Mouse (Mus musculus) forebrain, embryonic 14.5 days (tissue): ENCODE data around the gene Snx3. TPM values are rescaled to one million over a fixed set of nuclear protein-coding genes. Genes with fewer than 3 reads are reported as not detected.

Source experiments
- ATAC-seq: fragments of 200-750 bp; cut with Nextera tagmentation; 2 replicates; pipeline ENCODE4 v1.8.0; 2017; ENCODE audit warnings: mild to moderate bottlenecking, moderate library complexity
- DNase-seq: peaks from one replicate; pipeline ENCODE4 v3.0.0-alpha.2; 2015; ENCODE audit warnings: low spot score
- H3K27ac ChIP-seq: fragments of 300-500 bp; sonication (generic); 2 replicates; pipeline ENCODE4 v1.5.1; 2014; ENCODE audit warnings: low read depth, mild to moderate bottlenecking, control low read depth, low read length, moderate library complexity
- H3K27me3 ChIP-seq: fragments of 300-500 bp; sonication (generic); replicated peaks from 2 replicates; pipeline ENCODE4 v1.6.1; 2014; ENCODE audit warnings: low read length, control low read depth, mixed read lengths; ENCODE audit not compliant: control insufficient read depth, insufficient read depth
- H3K36me3 ChIP-seq: fragments of 300-500 bp; sonication (generic); 2 replicates; pipeline ENCODE4 v1.6.1; 2014; ENCODE audit warnings: low read length, control low read depth; ENCODE audit not compliant: control insufficient read depth, insufficient read depth
- H3K4me1 ChIP-seq: fragments of 300-500 bp; sonication (generic); 2 replicates; pipeline ENCODE4 v1.6.1; 2014; ENCODE audit warnings: antibody characterized with exemption, low read length, control low read depth; ENCODE audit not compliant: control insufficient read depth, insufficient read depth
- H3K4me2 ChIP-seq: fragments of 300-500 bp; sonication (generic); 2 replicates; pipeline ENCODE4 v1.6.1; 2014; ENCODE audit warnings: mild to moderate bottlenecking, control low read depth, low read length
- H3K4me3 ChIP-seq: fragments of 300-500 bp; sonication (generic); 2 replicates; pipeline ENCODE4 v1.5.1; 2014; ENCODE audit warnings: low read depth, low read length, control low read depth
- H3K9ac ChIP-seq: fragments of 300-500 bp; sonication (generic); 2 replicates; pipeline ENCODE4 v1.6.1; 2014; ENCODE audit warnings: mild to moderate bottlenecking, low read length, control low read depth, moderate library complexity
- H3K9me3 ChIP-seq: fragments of 300-500 bp; sonication (generic); replicated peaks from 2 replicates; pipeline ENCODE4 v1.6.1; 2016; ENCODE audit warnings: low read length, control low read depth, mixed read lengths; ENCODE audit not compliant: control insufficient read depth
- WGBS: fragments of 180-500 bp; shearing (Covaris S2); extraction: QIAGEN DNeasy Blood & Tissue Kit; methylation state at CpG from one replicate; pipeline ENCODE4 v1.1.7; 2014; 5-methylcytosine and 5-hydroxymethylcytosine counted together
- polyA plus RNA-seq: library from polyadenylated mRNA; unstranded; fragments of >200 nt; fragmentation: Nextera tagmentation; extraction: Ambion mirVana; gene quantifications from 2 replicates; pipeline ENCODE4 v1.2.1, GENCODE M21; 2014

Snx3 gene
- 242 and 277 TPM in 2 replicates for polyA plus RNA-seq

- Histone ChIP-seq H3K27ac (peak within 1 kb of the TSS; percentile 97), H3K4me3 (peak within 1 kb of the TSS; percentile 93), H3K36me3 (0 out of 2 replicates have a peak, but pooled peaks cover 2% of the 10 kb centered on the region), H3K4me1 (peaks cover 10% of the 10 kb centered on the region), H3K9me3 (no peaks in the 10 kb centered on the region), H3K27me3 (no peaks in the 10 kb centered on the region), H3K4me2 (peak within 1 kb of the TSS; percentile 80), H3K9ac (peak within 1 kb of the TSS; percentile 95)
- ATAC-seq (peak; percentile 97), DNase-seq (peak; percentile 97)
- under 1% methylated on average over 68 of the region's 68 CpGs for WGBS
Observed at GRCm38 (mm10) chr10:42501775-42502348, at the start of gene Snx3. TSS of gene Snx3 (plus strand) at chr10:42502030.

- 75% methylated on average over 11 of the region's 11 CpGs for WGBS
- no peaks in the 10 kb centered on the region for H3K4me1 ChIP-seq
- no peak for ATAC-seq
Observed at GRCm38 (mm10) chr10:42454266-42454665, 47.6 kb upstream of the Snx3 start.

GRCm38 (mm10) chr10:42454690-42455089 lies 47.1 kb upstream of the Snx3 start:
- Histone ChIP-seq H3K4me2 (no peak overlapping the region), H3K27ac (no peak overlapping the region), H3K4me1 (no peaks in the 10 kb centered on the region), H3K4me3 (no peak overlapping the region), H3K9me3 (peaks cover 5% of the 10 kb centered on the region; the same call in 1 of the 2 replicates), H3K9ac (no peak overlapping the region), H3K36me3 (0 out of 2 replicates have a peak, but pooled peaks cover 2% of the 10 kb centered on the region), H3K27me3 (no peaks in the 10 kb centered on the region)
- 88% methylated on average over 6 of the region's 6 CpGs for WGBS
- DNase-seq (no peak), ATAC-seq (no peak)

More at GRCm38 (mm10) chr10:42454266-42454665, 47.6 kb upstream of the Snx3 start:
- no peak overlapping the region for H3K4me2 ChIP-seq
- no peaks in the 10 kb centered on the region for H3K27me3 ChIP-seq
- H3K27ac ChIP-seq = no peak overlapping the region
- peaks cover 5% of the 10 kb centered on the region; the same call in 1 of the 2 replicates for H3K9me3 ChIP-seq
- H3K4me3 ChIP-seq = no peak overlapping the region
- H3K36me3 ChIP-seq = no peaks in the 10 kb centered on the region
- no peak for DNase-seq
- no peak overlapping the region for H3K9ac ChIP-seq

GRCm38 (mm10) chr10:42455981-42456380 lies 45.8 kb upstream of the Snx3 start:
- Histone ChIP-seq H3K9me3 (peaks cover 5% of the 10 kb centered on the region; the same call in 1 of the 2 replicates), H3K4me1 (no peaks in the 10 kb centered on the region), H3K4me3 (no peak overlapping the region), H3K36me3 (0 out of 2 replicates have a peak, but pooled peaks cover 2% of the 10 kb centered on the region), H3K27ac (no peak overlapping the region), H3K9ac (no peak overlapping the region), H3K4me2 (no peak overlapping the region), H3K27me3 (no peaks in the 10 kb centered on the region)
- peak; percentile 67 for DNase-seq
- ATAC-seq = peak; percentile 42; the same call in 1 of the 2 replicates
- 38% methylated on average over 5 of the region's 5 CpGs for WGBS

DNA sequence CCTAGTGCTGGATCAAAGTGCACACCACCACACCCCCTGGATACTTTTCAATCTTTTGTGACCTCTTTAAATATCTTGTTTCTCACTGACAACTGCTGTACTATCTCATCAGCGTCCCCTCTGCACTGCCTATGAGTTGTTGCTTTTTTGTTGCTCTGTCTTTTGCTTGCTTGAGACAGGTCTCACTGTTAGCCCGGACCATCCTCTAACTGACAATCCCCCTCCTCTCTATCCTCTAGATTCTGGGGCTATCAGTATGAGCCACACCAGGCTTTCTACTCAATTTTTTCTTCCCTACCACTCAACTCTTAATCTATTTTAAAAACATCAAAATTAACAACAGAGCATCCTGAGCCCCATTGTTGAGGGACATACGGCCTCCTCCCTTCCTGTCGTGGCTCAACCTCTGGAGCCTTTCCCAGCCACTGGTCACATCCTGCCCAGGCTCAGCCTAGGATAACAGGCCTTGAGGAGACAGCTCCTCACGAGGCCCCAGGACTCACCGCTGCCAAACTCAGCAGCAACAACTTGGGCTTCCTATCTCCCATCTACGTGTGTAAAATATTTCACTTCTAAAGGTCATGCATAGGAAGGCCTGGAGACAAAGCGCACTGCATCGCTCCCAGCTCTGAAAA lies 44.2 kb upstream of the Snx3 start:
- Histone ChIP-seq H3K27ac (no peak overlapping the region), H3K4me1 (no peaks in the 10 kb centered on the region), H3K9ac (no peak overlapping the region), H3K4me3 (no peak overlapping the region), H3K27me3 (no peaks in the 10 kb centered on the region), H3K36me3 (0 out of 2 replicates have a peak, but pooled peaks cover 2% of the 10 kb centered on the region), H3K4me2 (no peak overlapping the region), H3K9me3 (peaks cover 5% of the 10 kb centered on the region; the same call in 1 of the 2 replicates)
- DNase-seq (no peak), ATAC-seq (no peak)
- 89% methylated on average over 9 of the region's 9 CpGs for WGBS

DNA sequence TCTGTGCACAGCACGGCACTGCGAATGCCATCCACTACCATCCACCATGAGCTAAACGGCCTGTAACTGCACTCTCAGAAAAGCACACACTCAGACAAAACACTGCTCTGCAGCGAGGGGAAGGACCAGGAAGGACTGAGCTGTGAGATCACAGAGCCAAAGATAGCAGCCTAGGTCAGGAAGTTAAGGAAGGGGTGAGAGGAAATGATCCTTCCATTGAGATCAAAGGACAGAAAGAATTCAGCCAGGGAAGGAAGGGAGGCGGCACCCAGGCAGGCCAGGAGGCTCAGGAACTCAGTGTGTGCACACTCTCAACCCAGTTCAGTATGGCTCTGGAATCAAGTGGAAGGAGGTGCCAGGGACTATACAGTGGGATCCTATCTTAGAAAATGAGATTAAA lies 37.6 kb upstream of the Snx3 start:
- H3K27me3 ChIP-seq = no peaks in the 10 kb centered on the region
- DNase-seq (no peak), ATAC-seq (no peak)
- H3K36me3 ChIP-seq = 0 out of 2 replicates have a peak, but pooled peaks cover 2% of the 10 kb centered on the region
- 58% methylated on average over 5 of the region's 5 CpGs for WGBS
- no peak overlapping the region for H3K4me3 ChIP-seq
- no peak overlapping the region for H3K4me2 ChIP-seq
- H3K27ac ChIP-seq = no peak overlapping the region
- no peak overlapping the region for H3K9ac ChIP-seq
- no peaks in the 10 kb centered on the region for H3K4me1 ChIP-seq
- no peaks in the 10 kb centered on the region; the same call in 1 of the 2 replicates for H3K9me3 ChIP-seq

GRCm38 (mm10) chr10:42464805-42465204 lies 37.0 kb upstream of the Snx3 start:
- no peaks in the 10 kb centered on the region for H3K36me3 ChIP-seq
- H3K27me3 ChIP-seq = no peaks in the 10 kb centered on the region
- no peaks in the 10 kb centered on the region for H3K9me3 ChIP-seq
- no peaks in the 10 kb centered on the region for H3K4me1 ChIP-seq
- no peak overlapping the region for H3K9ac ChIP-seq
- ATAC-seq (no peak), DNase-seq (no peak)
- 78% methylated on average over 14 of the region's 14 CpGs for WGBS
- H3K27ac ChIP-seq = no peak overlapping the region
- no peak overlapping the region for H3K4me3 ChIP-seq
- H3K4me2 ChIP-seq = no peak overlapping the region

- H3K4me1 ChIP-seq = peaks cover 7% of the 10 kb centered on the region; the same call in 1 of the 2 replicates
- DNase-seq = no peak
- 80% methylated on average over 6 of the region's 6 CpGs for WGBS
Observed at GRCm38 (mm10) chr10:42474946-42475514, 26.8 kb upstream of the Snx3 start.

More at GRCm38 (mm10) chr10:42474946-42475514, 26.8 kb upstream of the Snx3 start:
- Histone ChIP-seq H3K36me3 (no peaks in the 10 kb centered on the region), H3K4me2 (no peak overlapping the region), H3K27ac (no peak overlapping the region), H3K4me3 (no peak overlapping the region), H3K27me3 (no peaks in the 10 kb centered on the region), H3K9me3 (no peaks in the 10 kb centered on the region), H3K9ac (no peak overlapping the region)
- ATAC-seq = no peak
